In the genomic region with DNA sequence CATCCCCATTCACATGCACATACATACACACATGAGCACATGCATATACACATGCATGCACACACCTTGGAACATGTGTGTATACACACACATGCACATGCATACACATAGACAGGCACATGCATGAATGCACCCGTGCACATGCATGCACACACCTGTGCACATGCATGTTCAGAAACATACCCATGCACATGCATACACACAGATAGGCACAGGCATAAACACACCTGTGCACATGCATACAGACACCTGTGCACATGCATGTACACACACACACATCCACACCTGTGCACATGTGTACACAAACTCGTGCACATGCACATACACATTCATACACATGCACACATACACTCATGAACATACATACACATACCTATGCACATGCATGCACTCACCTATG, we compare ENCODE assay signal across 23 mouse cellular contexts. TPM values are rescaled to one million over a fixed set of nuclear protein-coding genes. Genes with fewer than 3 reads are reported as not detected.
A peak's percentile ranks its signal among the peaks of the same experiment; 100 is the strongest.
DNase-seq lines count a peak whose midpoint lies in the region; ATAC-seq and TF ChIP-seq lines count a peak whose summit lies in the region.
"Had no signal": no experiment of that assay in that cellular context is flagged by ENCODE, and none has a peak within 500 bp of the region (broad histone marks: within the 10 kb centered on the region; RNA-seq: fewer than 3 reads in every experiment).

No protein-coding gene starts in this region.

- no peaks in the 10 kb centered on the region for H3K27me3 ChIP-seq in forebrain, embryonic 15.5 days
- H3K27me3 ChIP-seq in forebrain, postnatal 0 days (ENCODE audit: insufficient read depth, low read length), result no peaks in the 10 kb centered on the region
- H3K27me3 ChIP-seq in kidney, postnatal 0 days (ENCODE audit: insufficient read depth, low read length), result no peaks in the 10 kb centered on the region
- no peaks in the 10 kb centered on the region for H3K27me3 ChIP-seq in midbrain, embryonic 14.5 days (ENCODE audit: control insufficient read depth, insufficient read depth, low read length)
- no peaks in the 10 kb centered on the region for H3K27me3 ChIP-seq in midbrain, embryonic 15.5 days (replicated peaks)
- H3K27me3 ChIP-seq: CH12.LX; heart, embryonic 15.5 days; liver, embryonic 15.5 days; lung, embryonic 15.5 days had no signal

- no peak overlapping the region for H3K27ac ChIP-seq in forebrain, embryonic 15.5 days (replicated peaks)
- H3K27ac ChIP-seq in forebrain, postnatal 0 days (ENCODE audit: low read depth, low read length), result no peak overlapping the region
- H3K27ac ChIP-seq in kidney, postnatal 0 days, result no peak overlapping the region
- H3K27ac ChIP-seq in midbrain, embryonic 14.5 days (replicated peaks; ENCODE audit: low read depth, low read length), result no peak overlapping the region
- H3K27ac ChIP-seq in midbrain, embryonic 15.5 days, result no peak overlapping the region
- H3K27ac ChIP-seq: heart, embryonic 15.5 days; layer of hippocampus, adult 2 months; liver, embryonic 15.5 days; lung, embryonic 15.5 days had no signal

- 0 out of 2 replicates have a peak, but pooled peaks have one; percentile 16 for ATAC-seq in forebrain, embryonic 15.5 days (replicated peaks)
- no peak for ATAC-seq in forebrain, postnatal 0 days
- 0 out of 2 replicates have a peak, but pooled peaks have one; percentile 10 for ATAC-seq in kidney, postnatal 0 days (replicated peaks; ENCODE audit: low FRiP score, low read depth)
- peak; percentile 48; the same call in 1 of the 2 replicates for ATAC-seq in midbrain, embryonic 14.5 days (ENCODE audit: low FRiP score, low TSS enrichment)
- no peak for ATAC-seq in midbrain, embryonic 15.5 days (replicated peaks)
- 0 out of 2 replicates have a peak, but pooled peaks have one; percentile 30 for ATAC-seq in megakaryocyte-erythroid progenitor cell, adult 5-6 weeks (replicated peaks; ENCODE audit: low FRiP score, low TSS enrichment, poor library complexity, severe bottlenecking)

- H3K4me1 ChIP-seq in forebrain, embryonic 15.5 days, result no peaks in the 10 kb centered on the region
- no peaks in the 10 kb centered on the region for H3K4me1 ChIP-seq in forebrain, postnatal 0 days (ENCODE audit: insufficient read depth)
- no peaks in the 10 kb centered on the region for H3K4me1 ChIP-seq in kidney, postnatal 0 days (replicated peaks; ENCODE audit: insufficient read depth, low read length)
- H3K4me1 ChIP-seq in midbrain, embryonic 14.5 days (ENCODE audit: control insufficient read depth, insufficient read depth, low read length), result no peaks in the 10 kb centered on the region
- no peaks in the 10 kb centered on the region for H3K4me1 ChIP-seq in midbrain, embryonic 15.5 days
- H3K4me1 ChIP-seq: heart, embryonic 15.5 days; liver, embryonic 15.5 days; lung, embryonic 15.5 days had no signal

- H3K9ac ChIP-seq in forebrain, embryonic 15.5 days (replicated peaks), result no peak overlapping the region
- no peak overlapping the region for H3K9ac ChIP-seq in forebrain, postnatal 0 days
- no peak overlapping the region for H3K9ac ChIP-seq in kidney, postnatal 0 days (ENCODE audit: low read depth, low read length)
- no peak overlapping the region for H3K9ac ChIP-seq in midbrain, embryonic 14.5 days (replicated peaks; ENCODE audit: low read length)
- H3K9ac ChIP-seq in midbrain, embryonic 15.5 days, result no peak overlapping the region
- H3K9ac ChIP-seq: heart, embryonic 15.5 days; liver, embryonic 15.5 days; lung, embryonic 15.5 days had no signal

- H3K9me3 ChIP-seq in forebrain, embryonic 15.5 days, result no peaks in the 10 kb centered on the region
- no peaks in the 10 kb centered on the region for H3K9me3 ChIP-seq in forebrain, postnatal 0 days (ENCODE audit: low read length)
- H3K9me3 ChIP-seq in kidney, postnatal 0 days (replicated peaks; ENCODE audit: low read length), result no peaks in the 10 kb centered on the region
- no peaks in the 10 kb centered on the region for H3K9me3 ChIP-seq in midbrain, embryonic 14.5 days (ENCODE audit: control insufficient read depth, low read length)
- no peaks in the 10 kb centered on the region for H3K9me3 ChIP-seq in midbrain, embryonic 15.5 days
- H3K9me3 ChIP-seq: heart, embryonic 15.5 days; liver, embryonic 15.5 days; lung, embryonic 15.5 days had no signal

- 86% methylated on average over 2 of the region's 2 CpGs for WGBS in forebrain, embryonic 15.5 days
- WGBS in forebrain, postnatal 0 days, result 88% methylated on average over 2 of the region's 2 CpGs
- WGBS in kidney, postnatal 0 days, result 82% methylated on average over 2 of the region's 2 CpGs
- 80% methylated on average over 2 of the region's 2 CpGs for WGBS in midbrain, embryonic 14.5 days
- 81% methylated on average over 2 of the region's 2 CpGs for WGBS in midbrain, embryonic 15.5 days

- DNase-seq in forebrain, postnatal 0 days, result no peak
- DNase-seq in kidney, postnatal 0 days (ENCODE audit: low spot score), result no peak
- DNase-seq in kidney, postnatal 25 days, result no peak
- DNase-seq in midbrain, embryonic 14.5 days, result no peak
- DNase-seq: adrenal gland, adult 2 months; B cell, adult 2 months; cerebellum, adult 11 months; cerebellum, postnatal 10 days; gastrocnemius, postnatal 36 days; kidney, adult 8-10 months; kidney, postnatal 14 days; lung, postnatal 4 days had no signal

- no peak for TF ChIP-seq CTCF in forebrain, postnatal 0 days (IDR thresholded peaks at IDR 0.05; ENCODE audit: low read depth)
- no peak for TF ChIP-seq CTCF in kidney, postnatal 0 days (IDR thresholded peaks at IDR 0.05; ENCODE audit: low read depth)

- H3K4me2 ChIP-seq in forebrain, embryonic 15.5 days (replicated peaks), result no peak overlapping the region
- H3K4me2 ChIP-seq in forebrain, postnatal 0 days (ENCODE audit: low read depth), result no peak overlapping the region
- H3K4me2 ChIP-seq in kidney, postnatal 0 days (ENCODE audit: low read length), result no peak overlapping the region
- no peak overlapping the region for H3K4me2 ChIP-seq in midbrain, embryonic 14.5 days (ENCODE audit: low read length)
- no peak overlapping the region for H3K4me2 ChIP-seq in midbrain, embryonic 15.5 days
- H3K4me2 ChIP-seq: heart, embryonic 15.5 days; liver, embryonic 15.5 days; lung, embryonic 15.5 days had no signal

- H3K36me3 ChIP-seq in forebrain, embryonic 15.5 days, result no peaks in the 10 kb centered on the region
- H3K36me3 ChIP-seq in forebrain, postnatal 0 days (ENCODE audit: insufficient read depth), result no peaks in the 10 kb centered on the region
- H3K36me3 ChIP-seq in kidney, postnatal 0 days (ENCODE audit: insufficient read depth, low read length), result no peaks in the 10 kb centered on the region
- no peaks in the 10 kb centered on the region for H3K36me3 ChIP-seq in midbrain, embryonic 14.5 days (ENCODE audit: control insufficient read depth, insufficient read depth, low read length)
- H3K36me3 ChIP-seq in midbrain, embryonic 15.5 days (replicated peaks), result no peaks in the 10 kb centered on the region
- H3K36me3 ChIP-seq: heart, embryonic 15.5 days; liver, embryonic 15.5 days; lung, embryonic 15.5 days had no signal

- H3K4me3 ChIP-seq in forebrain, embryonic 15.5 days, result no peak overlapping the region
- no peak overlapping the region for H3K4me3 ChIP-seq in forebrain, postnatal 0 days (ENCODE audit: low read depth, low read length)
- H3K4me3 ChIP-seq in kidney, postnatal 0 days (replicated peaks; ENCODE audit: low read depth, low read length), result no peak overlapping the region
- no peak overlapping the region for H3K4me3 ChIP-seq in midbrain, embryonic 14.5 days (replicated peaks; ENCODE audit: low read depth, low read length)
- no peak overlapping the region for H3K4me3 ChIP-seq in midbrain, embryonic 15.5 days
- H3K4me3 ChIP-seq: heart, embryonic 15.5 days; layer of hippocampus, adult 2 months; liver, embryonic 15.5 days; lung, embryonic 15.5 days had no signal

RNA-seq across cellular contexts. Expression of a gene that starts 50.9 kb away (rescaled TPM):
- polyA plus RNA-seq in forebrain, embryonic 15.5 days (2015; fragmentation: Nextera tagmentation; extraction: Ambion mirVana), result 2.0 and 2.6 TPM in 2 replicates
- 0.85 and 2.1 TPM in 2 replicates for total RNA-seq in forebrain, postnatal 0 days (2014; rRNA removed)
- 0.75 and 1.3 TPM in 2 replicates for polyA plus RNA-seq in forebrain, postnatal 0 days (2015; fragmentation: Nextera tagmentation; extraction: Ambion mirVana)
- polyA plus RNA-seq in kidney, postnatal 0 days (2015; fragmentation: Nextera tagmentation; extraction: Ambion mirVana), result 5.6 and 5.8 TPM in 2 replicates
- 1.5 and 3.3 TPM in 2 replicates for polyA plus RNA-seq in midbrain, embryonic 14.5 days (2014; fragmentation: Nextera tagmentation; extraction: Ambion mirVana)
- polyA plus RNA-seq in midbrain, embryonic 15.5 days (2015; fragmentation: Nextera tagmentation; extraction: Ambion mirVana), result 2.4 and 2.7 TPM in 2 replicates
- 1.1 and 1.7 TPM in 2 replicates for total RNA-seq in megakaryocyte-erythroid progenitor cell, adult 5-6 weeks (2014; fragmentation: Nextera tagmentation)
- total RNA-seq in megakaryocyte-erythroid progenitor cell, adult 5-6 weeks (2017), result 0.19 and 0.50 TPM in 2 replicates
- total RNA-seq: CH12.LX; MEL; monocyte, adult 5-6 weeks; neutrophil, adult 5-6 weeks had no signal

Comparison
In these comparisons a context has a peak if more than half of its experiments do, and no peak if none do; other contexts are left out.
1. ATAC-seq: peak in forebrain, embryonic 15.5 days (single experiment), kidney, postnatal 0 days (single experiment), midbrain, embryonic 14.5 days (single experiment) and megakaryocyte-erythroid progenitor cell, adult 5-6 weeks (single experiment); none in forebrain, postnatal 0 days (single experiment) and midbrain, embryonic 15.5 days (single experiment).